Mouse (Mus musculus) heart, embryonic 12.5 days (tissue): Measurements from ENCODE around the gene Tecpr1. TPM values are rescaled to one million over a fixed set of nuclear protein-coding genes. Genes with fewer than 3 reads are reported as not detected.

ENCODE experiments used
- ATAC-seq: fragments of 200-750 bp; cut with Nextera tagmentation; 2 replicates; pipeline ENCODE4 v1.8.0; 2017; ENCODE audit warnings: moderate TSS enrichment, moderate library complexity; ENCODE audit not compliant: insufficient number of reproducible peaks, low FRiP score
- H3K27ac ChIP-seq: fragments of 300-500 bp; sonication (generic); 2 replicates; pipeline ENCODE4 v1.5.1; 2016; ENCODE audit warnings: mild to moderate bottlenecking, moderate library complexity; ENCODE audit not compliant: poor library complexity, severe bottlenecking
- H3K27me3 ChIP-seq: fragments of 300-500 bp; sonication (generic); replicated peaks from 2 replicates; pipeline ENCODE4 v1.6.1; 2016; ENCODE audit warnings: mild to moderate bottlenecking, moderate library complexity
- H3K36me3 ChIP-seq: fragments of 300-500 bp; sonication (generic); 2 replicates; pipeline ENCODE4 v1.6.1; 2016; ENCODE audit warnings: mild to moderate bottlenecking, moderate library complexity
- H3K4me1 ChIP-seq: fragments of 300-500 bp; sonication (generic); replicated peaks from 2 replicates; pipeline ENCODE4 v1.6.1; 2016; ENCODE audit warnings: mild to moderate bottlenecking
- H3K4me2 ChIP-seq: fragments of 300-500 bp; sonication (generic); 2 replicates; pipeline ENCODE4 v1.6.1; 2016; ENCODE audit warnings: mild to moderate bottlenecking, moderate library complexity
- H3K4me3 ChIP-seq: fragments of 300-500 bp; sonication (generic); 2 replicates; pipeline ENCODE4 v1.5.1; 2016; ENCODE audit warnings: mild to moderate bottlenecking
- H3K9ac ChIP-seq: fragments of 300-500 bp; sonication (generic); 2 replicates; pipeline ENCODE4 v1.6.1; 2016; ENCODE audit warnings: mild to moderate bottlenecking, moderate library complexity
- H3K9me3 ChIP-seq: fragments of 300-500 bp; sonication (generic); replicated peaks from 2 replicates; pipeline ENCODE4 v1.6.1; 2016; ENCODE audit warnings: mild to moderate bottlenecking, moderate library complexity
- WGBS: fragments of 180-500 bp; shearing (Covaris S2); methylation state at CpG from one replicate; pipeline ENCODE4 v1.1.7; 2016; 5-methylcytosine and 5-hydroxymethylcytosine counted together
- polyA plus RNA-seq: library from polyadenylated mRNA; unstranded; fragments of >200 nt; fragmentation: Nextera tagmentation; extraction: Ambion mirVana; gene quantifications from 2 replicates; pipeline ENCODE4 v1.2.1, GENCODE M21; 2016

Tecpr1 gene
- polyA plus RNA-seq, 1 experiment from 2014 or later = 19.1 TPM

DNA sequence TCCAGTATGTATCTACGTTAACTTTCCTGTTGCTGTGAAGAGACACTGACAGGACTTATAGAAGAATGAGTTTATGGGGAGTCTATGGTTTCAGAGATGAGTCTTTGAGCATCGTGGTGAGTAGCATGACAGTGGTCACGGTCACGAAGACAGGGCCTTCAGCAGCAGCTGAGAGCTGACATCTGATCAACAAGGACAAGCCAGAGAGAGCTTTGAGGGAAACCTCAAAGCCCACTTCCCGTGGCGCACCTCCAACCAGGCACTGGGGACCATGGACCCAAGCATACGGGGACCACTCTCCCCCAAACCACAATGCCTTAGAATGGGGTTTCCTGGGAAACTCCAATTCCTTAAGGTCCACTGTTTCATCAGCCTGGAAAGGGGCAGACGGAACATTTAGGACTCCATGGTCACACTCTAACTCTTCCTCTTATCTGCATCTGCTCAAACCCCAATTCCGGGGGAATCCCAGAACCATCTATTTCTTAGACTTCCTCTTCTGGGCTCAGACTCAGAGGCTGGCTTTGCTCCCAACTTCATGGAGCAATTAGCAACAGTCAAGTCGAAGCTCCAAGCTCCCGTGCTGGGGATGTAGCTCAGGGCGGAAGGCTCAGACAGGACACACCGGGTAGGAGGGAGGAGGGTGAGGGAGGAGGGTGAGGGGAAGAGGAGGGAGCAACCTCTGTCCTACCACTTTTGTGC is 28.6 kb upstream of the Tecpr1 start:
- Histone ChIP-seq H3K9me3 (peaks cover 7% of the 10 kb centered on the region; the same call in 1 of the 2 replicates), H3K4me1 (peaks cover 22% of the 10 kb centered on the region), H3K27ac (no peak overlapping the region), H3K9ac (no peak overlapping the region), H3K4me3 (no peak overlapping the region), H3K36me3 (no peaks in the 10 kb centered on the region), H3K27me3 (no peaks in the 10 kb centered on the region), H3K4me2 (no peak overlapping the region)
- no peak for ATAC-seq
- 90% methylated on average over 13 of the region's 13 CpGs for WGBS

DNA sequence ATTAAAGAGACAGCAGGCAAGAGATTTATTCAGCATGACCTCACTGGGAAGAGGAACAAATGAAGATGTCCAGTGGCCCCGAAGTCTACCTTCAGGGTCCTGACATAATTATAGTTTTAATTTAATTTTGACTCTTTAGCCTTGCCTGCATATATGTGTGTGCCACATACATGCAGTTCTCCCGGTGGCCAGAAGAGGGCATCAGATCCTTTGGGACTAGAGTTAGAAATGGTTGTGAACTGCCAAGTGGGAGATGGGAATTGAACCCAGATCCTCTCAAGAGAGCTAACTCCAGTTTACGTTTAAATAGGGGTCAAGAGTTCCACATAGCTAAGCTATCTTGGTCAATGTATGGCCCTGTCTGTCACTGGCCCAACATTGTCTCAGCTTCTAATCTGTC is 26.5 kb upstream of the Tecpr1 start:
- H3K36me3 ChIP-seq = no peaks in the 10 kb centered on the region
- H3K4me3 ChIP-seq = no peak overlapping the region
- ATAC-seq = no peak
- peaks cover 7% of the 10 kb centered on the region; the same call in 1 of the 2 replicates for H3K9me3 ChIP-seq
- H3K4me1 ChIP-seq = peaks cover 16% of the 10 kb centered on the region; the same call in 1 of the 2 replicates
- WGBS = 68% methylated on average over 3 of the region's 3 CpGs
- H3K9ac ChIP-seq = no peak overlapping the region
- no peak overlapping the region for H3K4me2 ChIP-seq
- no peak overlapping the region for H3K27ac ChIP-seq
- no peaks in the 10 kb centered on the region for H3K27me3 ChIP-seq

GRCm38 (mm10) chr5:144247906-144248585 is 24.6 kb upstream of the Tecpr1 start:
- Histone ChIP-seq H3K36me3 (no peaks in the 10 kb centered on the region), H3K9me3 (peaks cover 7% of the 10 kb centered on the region; the same call in 1 of the 2 replicates), H3K4me1 (peaks cover 10% of the 10 kb centered on the region; the same call in 1 of the 2 replicates), H3K4me3 (no peak overlapping the region), H3K27me3 (no peaks in the 10 kb centered on the region), H3K9ac (no peak overlapping the region), H3K4me2 (no peak overlapping the region), H3K27ac (no peak overlapping the region)
- ATAC-seq = no peak
- 48% methylated on average over 10 of the region's 10 CpGs for WGBS

GRCm38 (mm10) chr5:144247307-144247706 is 23.9 kb upstream of the Tecpr1 start:
- Histone ChIP-seq H3K4me1 (peaks cover 10% of the 10 kb centered on the region; the same call in 1 of the 2 replicates), H3K9me3 (peaks cover 7% of the 10 kb centered on the region; the same call in 1 of the 2 replicates), H3K27me3 (no peaks in the 10 kb centered on the region), H3K36me3 (no peaks in the 10 kb centered on the region), H3K27ac (no peak overlapping the region), H3K4me2 (no peak overlapping the region), H3K4me3 (no peak overlapping the region), H3K9ac (no peak overlapping the region)
- 77% methylated on average over 10 of the region's 10 CpGs for WGBS
- ATAC-seq = no peak

- H3K27ac ChIP-seq = no peak overlapping the region
- ATAC-seq = no peak
- WGBS = 73% methylated on average over 7 of the region's 7 CpGs
- H3K4me3 ChIP-seq = no peak overlapping the region
- H3K9me3 ChIP-seq = peaks cover 7% of the 10 kb centered on the region; the same call in 1 of the 2 replicates
- H3K9ac ChIP-seq = no peak overlapping the region
- H3K36me3 ChIP-seq = no peaks in the 10 kb centered on the region
- peaks cover 10% of the 10 kb centered on the region; the same call in 1 of the 2 replicates for H3K4me1 ChIP-seq
- no peak overlapping the region for H3K4me2 ChIP-seq
- no peaks in the 10 kb centered on the region for H3K27me3 ChIP-seq
Measured at GRCm38 (mm10) chr5:144246669-144247068, 23.3 kb upstream of the Tecpr1 start.

- no peak for ATAC-seq
- no peak overlapping the region for H3K9ac ChIP-seq
- no peaks in the 10 kb centered on the region for H3K27me3 ChIP-seq
- H3K4me1 ChIP-seq = peaks cover 10% of the 10 kb centered on the region; the same call in 1 of the 2 replicates
- H3K4me2 ChIP-seq = no peak overlapping the region
- no peaks in the 10 kb centered on the region for H3K36me3 ChIP-seq
- WGBS = 62% methylated on average over 2 of the region's 2 CpGs
- no peak overlapping the region for H3K4me3 ChIP-seq
- peaks cover 7% of the 10 kb centered on the region; the same call in 1 of the 2 replicates for H3K9me3 ChIP-seq
- no peak overlapping the region for H3K27ac ChIP-seq
Measured at GRCm38 (mm10) chr5:144245592-144245991, 22.2 kb upstream of the Tecpr1 start.

- Histone ChIP-seq H3K9ac (no peak within 1 kb of the TSS), H3K4me1 (peaks cover 10% of the 10 kb centered on the region; the same call in 1 of the 2 replicates), H3K4me3 (no peak within 1 kb of the TSS), H3K4me2 (no peak within 1 kb of the TSS), H3K27ac (no peak within 1 kb of the TSS), H3K9me3 (no peaks in the 10 kb centered on the region), H3K27me3 (no peaks in the 10 kb centered on the region), H3K36me3 (no peaks in the 10 kb centered on the region)
- no peak for ATAC-seq
- 79% methylated on average over 7 of the region's 7 CpGs for WGBS
Measured at GRCm38 (mm10) chr5:144243901-144244487, 20.6 kb upstream of the Tecpr1 start, which contains the start of gene Bri3. Bri3 (plus strand) TSS chr5:144244437.

GRCm38 (mm10) chr5:144238969-144239368 is 15.6 kb upstream of the Tecpr1 start:
- Histone ChIP-seq H3K27ac (no peak overlapping the region), H3K4me1 (no peaks in the 10 kb centered on the region; the same call in 1 of the 2 replicates), H3K9me3 (peaks cover 3% of the 10 kb centered on the region; the same call in 1 of the 2 replicates), H3K36me3 (no peaks in the 10 kb centered on the region), H3K9ac (no peak overlapping the region), H3K4me3 (no peak overlapping the region), H3K27me3 (no peaks in the 10 kb centered on the region), H3K4me2 (no peak overlapping the region)
- no peak for ATAC-seq
- WGBS = 83% methylated on average over 1 of the region's 1 CpGs

DNA sequence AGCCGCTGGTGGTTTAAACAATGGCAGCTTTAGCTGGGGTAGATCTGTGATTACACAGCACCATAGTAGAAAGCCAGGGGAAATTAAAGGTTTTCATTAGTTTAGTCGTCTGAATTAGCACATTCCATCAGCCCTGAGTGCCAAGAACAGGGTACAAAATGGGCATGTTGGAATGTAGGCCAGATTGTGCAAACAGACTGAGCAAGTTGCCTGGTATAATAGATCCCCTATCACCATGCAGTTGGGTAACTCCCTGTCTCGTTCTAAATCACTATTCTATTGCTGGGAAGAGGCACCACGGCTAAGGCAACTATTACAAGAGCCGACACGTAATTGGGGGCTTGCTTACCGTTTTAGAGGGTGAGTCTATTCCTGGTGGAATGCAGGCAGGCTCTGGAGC is 11.3 kb upstream of the Tecpr1 start:
- H3K36me3 ChIP-seq = no peaks in the 10 kb centered on the region
- no peak overlapping the region for H3K4me3 ChIP-seq
- H3K27ac ChIP-seq = no peak overlapping the region
- no peaks in the 10 kb centered on the region for H3K27me3 ChIP-seq
- ATAC-seq = no peak
- no peak overlapping the region for H3K4me2 ChIP-seq
- H3K4me1 ChIP-seq = no peaks in the 10 kb centered on the region; the same call in 1 of the 2 replicates
- WGBS = 83% methylated on average over 7 of the region's 7 CpGs
- H3K9me3 ChIP-seq = peaks cover 3% of the 10 kb centered on the region; the same call in 1 of the 2 replicates
- no peak overlapping the region for H3K9ac ChIP-seq

DNA sequence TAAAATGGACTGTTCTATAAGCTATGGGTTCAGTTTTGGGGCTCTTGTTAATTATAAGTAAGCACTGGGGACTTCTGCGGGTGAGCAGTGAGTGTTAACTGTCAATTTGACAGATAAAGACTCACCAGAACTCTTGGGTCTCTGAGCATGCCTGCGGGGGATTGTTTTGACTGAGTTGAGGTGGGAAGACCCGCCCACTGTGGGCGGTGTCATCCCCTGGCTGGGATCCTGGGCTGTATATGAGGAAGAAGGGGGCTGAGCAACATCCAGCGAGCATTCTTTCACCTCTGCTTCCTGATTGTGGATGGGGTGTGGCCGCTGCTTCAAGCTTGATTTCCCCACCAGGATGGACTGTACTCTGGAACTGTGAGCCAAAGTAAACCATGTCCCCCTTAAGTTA is 10.8 kb upstream of the Tecpr1 start:
- WGBS = 62% methylated on average over 6 of the region's 6 CpGs
- H3K36me3 ChIP-seq = no peaks in the 10 kb centered on the region
- no peaks in the 10 kb centered on the region for H3K27me3 ChIP-seq
- ATAC-seq = no peak
- H3K9ac ChIP-seq = no peak overlapping the region
- no peak overlapping the region for H3K27ac ChIP-seq
- no peak overlapping the region for H3K4me3 ChIP-seq
- no peaks in the 10 kb centered on the region; the same call in 1 of the 2 replicates for H3K4me1 ChIP-seq
- H3K9me3 ChIP-seq = peaks cover 3% of the 10 kb centered on the region; the same call in 1 of the 2 replicates
- no peak overlapping the region for H3K4me2 ChIP-seq

- Histone ChIP-seq H3K4me3 (no peak overlapping the region), H3K9ac (no peak overlapping the region), H3K4me2 (no peak overlapping the region), H3K4me1 (no peaks in the 10 kb centered on the region), H3K27ac (no peak overlapping the region), H3K36me3 (no peaks in the 10 kb centered on the region), H3K9me3 (peaks cover 3% of the 10 kb centered on the region; the same call in 1 of the 2 replicates), H3K27me3 (no peaks in the 10 kb centered on the region)
- 78% methylated on average over 5 of the region's 5 CpGs for WGBS
- no peak for ATAC-seq
Measured at GRCm38 (mm10) chr5:144232531-144232930, 9.1 kb upstream of the Tecpr1 start.
